Mouse (Mus musculus) liver, embryonic 15.5 days (tissue): ENCODE results near the gene Med19. TPM values are rescaled to one million over a fixed set of nuclear protein-coding genes. Genes with fewer than 3 reads are reported as not detected.
A peak's percentile ranks its signal among the peaks of the same experiment; 100 is the strongest.

Source experiments
- ATAC-seq: fragments of 200-750 bp; cut with Nextera tagmentation; 2 replicates; pipeline ENCODE4 v1.8.0; 2017; ENCODE audit warnings: moderate number of reproducible peaks, mild to moderate bottlenecking, moderate library complexity; ENCODE audit not compliant: insufficient read depth
- H3K27ac ChIP-seq: fragments of 300-500 bp; sonication (generic); replicated peaks from 2 replicates; pipeline ENCODE4 v1.5.1; 2015; ENCODE audit warnings: mild to moderate bottlenecking, inconsistent platforms
- H3K27me3 ChIP-seq: fragments of 300-500 bp; sonication (generic); 2 replicates; pipeline ENCODE4 v1.6.1; 2015; ENCODE audit warnings: mild to moderate bottlenecking, inconsistent platforms
- H3K36me3 ChIP-seq: fragments of 300-500 bp; sonication (generic); replicated peaks from 2 replicates; pipeline ENCODE4 v1.6.1; 2015; ENCODE audit warnings: moderate library complexity, mild to moderate bottlenecking, inconsistent platforms
- H3K4me1 ChIP-seq: fragments of 300-500 bp; sonication (generic); replicated peaks from 2 replicates; pipeline ENCODE4 v1.6.1; 2015; ENCODE audit warnings: inconsistent platforms
- H3K4me2 ChIP-seq: fragments of 300-500 bp; sonication (generic); 2 replicates; pipeline ENCODE4 v1.6.1; 2015; ENCODE audit warnings: moderate library complexity, mild to moderate bottlenecking, inconsistent platforms
- H3K4me3 ChIP-seq: fragments of 300-500 bp; sonication (generic); replicated peaks from 2 replicates; pipeline ENCODE4 v1.5.1; 2015; ENCODE audit warnings: mild to moderate bottlenecking, inconsistent platforms
- H3K9ac ChIP-seq: fragments of 300-500 bp; sonication (generic); 2 replicates; pipeline ENCODE4 v1.6.1; 2015; ENCODE audit warnings: moderate library complexity, mild to moderate bottlenecking, inconsistent platforms
- H3K9me3 ChIP-seq: fragments of 300-500 bp; sonication (generic); replicated peaks from 2 replicates; pipeline ENCODE4 v1.6.1; 2016; ENCODE audit warnings: inconsistent platforms
- WGBS: fragments of 180-500 bp; shearing (Covaris S2); methylation state at CpG from one replicate; pipeline ENCODE4 v1.1.7; 2015; ENCODE audit warnings: mixed read lengths; ENCODE audit not compliant: insufficient replicate concordance; 5-methylcytosine and 5-hydroxymethylcytosine counted together
- polyA plus RNA-seq: library from polyadenylated mRNA; unstranded; fragments of >200 nt; fragmentation: Nextera tagmentation; extraction: Ambion mirVana; gene quantifications from 2 replicates; pipeline ENCODE4 v1.2.1, GENCODE M21; 2015

Med19 gene
- polyA plus RNA-seq, 1 experiment from 2014 or later, result 21.1 TPM

GRCm38 (mm10) chr2:84734919-84735318, 56.7 kb downstream of the Med19 start:
- Histone ChIP-seq H3K27ac (peak overlapping the region; percentile 98), H3K4me3 (peak overlapping the region; percentile 66), H3K4me1 (peaks cover 98% of the 10 kb centered on the region), H3K36me3 (peaks cover 41% of the 10 kb centered on the region), H3K9ac (peak overlapping the region; percentile 77), H3K9me3 (no peaks in the 10 kb centered on the region), H3K27me3 (peaks cover 26% of the 10 kb centered on the region), H3K4me2 (peak overlapping the region; percentile 82)
- 2% methylated on average over 2 of the region's 2 CpGs for WGBS
- ATAC-seq, result peak; percentile 35

GRCm38 (mm10) chr2:84735346-84735920, 57.2 kb downstream of the Med19 start:
- peak overlapping the region; percentile 77 for H3K9ac ChIP-seq
- H3K9me3 ChIP-seq, result no peaks in the 10 kb centered on the region
- peaks cover 98% of the 10 kb centered on the region for H3K4me1 ChIP-seq
- H3K4me2 ChIP-seq, result peak overlapping the region; percentile 82
- H3K27me3 ChIP-seq, result peaks cover 27% of the 10 kb centered on the region
- WGBS, result 2% methylated on average over 7 of the region's 7 CpGs
- H3K27ac ChIP-seq, result peak overlapping the region; percentile 98
- H3K36me3 ChIP-seq, result peaks cover 46% of the 10 kb centered on the region
- ATAC-seq, result peak; percentile 90
- H3K4me3 ChIP-seq, result peak overlapping the region; percentile 66

DNA sequence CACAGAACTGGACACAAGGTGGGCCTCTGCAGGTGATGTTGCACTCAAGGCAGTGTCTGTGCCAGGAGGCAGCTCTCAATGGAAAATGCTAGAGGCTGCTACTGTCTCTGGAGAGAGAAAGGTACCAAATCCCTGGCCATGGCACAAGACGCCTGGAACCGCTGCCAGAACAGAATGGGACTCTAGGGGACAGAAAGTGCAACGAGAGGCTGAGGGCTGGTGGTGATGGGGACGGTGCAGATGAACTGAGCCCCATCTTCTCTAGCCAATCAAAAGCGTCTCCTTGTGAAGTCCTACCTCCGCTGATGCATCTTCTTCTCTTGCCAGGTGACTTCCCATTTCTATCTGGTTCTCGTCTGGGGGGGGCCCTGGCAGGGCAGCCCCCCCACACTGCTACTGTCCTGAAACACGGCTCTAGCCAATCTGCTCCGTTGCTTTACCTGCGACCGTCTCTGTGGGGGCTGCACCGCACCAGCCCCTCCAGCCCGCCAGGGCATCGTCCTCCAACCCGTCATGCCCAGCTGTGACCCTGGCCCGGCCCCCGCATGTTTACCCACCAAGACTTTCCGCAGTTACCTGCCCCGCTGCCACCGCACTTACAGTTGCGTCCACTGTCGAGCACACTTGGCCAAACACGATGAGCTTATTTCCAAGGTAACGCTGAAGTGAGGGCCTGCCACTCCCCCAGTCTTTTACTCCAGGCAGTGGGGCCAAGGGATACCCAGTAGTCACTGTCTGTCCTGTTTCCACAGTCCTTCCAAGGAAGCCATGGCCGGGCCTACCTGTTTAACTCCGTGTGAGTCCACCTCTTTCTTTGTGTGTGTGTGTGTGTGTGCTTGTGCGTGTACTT, 58.3 kb downstream of the Med19 start:
- Histone ChIP-seq H3K4me1 (peaks cover 98% of the 10 kb centered on the region), H3K4me3 (peak overlapping the region; percentile 66), H3K36me3 (peaks cover 54% of the 10 kb centered on the region), H3K27me3 (peaks cover 29% of the 10 kb centered on the region), H3K4me2 (peak overlapping the region; percentile 82), H3K9me3 (no peaks in the 10 kb centered on the region), H3K9ac (peak overlapping the region; percentile 77), H3K27ac (peak overlapping the region; percentile 98)
- 12% methylated on average over 27 of the region's 27 CpGs for WGBS
- ATAC-seq, result no peak

- no peak for ATAC-seq
- 17% methylated on average over 8 of the region's 8 CpGs for WGBS
- H3K4me2 ChIP-seq, result peak overlapping the region; percentile 82
- no peaks in the 10 kb centered on the region for H3K9me3 ChIP-seq
- H3K27ac ChIP-seq, result peak overlapping the region; percentile 98
- H3K27me3 ChIP-seq, result peaks cover 33% of the 10 kb centered on the region
- H3K4me3 ChIP-seq, result peak overlapping the region; percentile 66
- H3K9ac ChIP-seq, result peak overlapping the region; percentile 77
- H3K36me3 ChIP-seq, result peaks cover 58% of the 10 kb centered on the region
- peaks cover 98% of the 10 kb centered on the region for H3K4me1 ChIP-seq
Observed at GRCm38 (mm10) chr2:84737451-84737925, 59.3 kb downstream of the Med19 start.

Other genes with a start within 250 kb of the Med19 start
- gene Tfpi, start 201.6 kb upstream of the Med19 start, polyA plus RNA-seq, result 14.2 and 15.6 TPM in 2 replicates
- 12.4 and 13.1 TPM in 2 replicates for gene Ctnnd1, start 27.6 kb upstream of the Med19 start, polyA plus RNA-seq
- 0.05 TPM in 2 replicates for gene Btbd18, start 19.3 kb upstream of the Med19 start, polyA plus RNA-seq
- gene Selenoh, start 7.6 kb upstream of the Med19 start, polyA plus RNA-seq, result 71.6 and 86.7 TPM in 2 replicates
- gene Gm28635, start 361 bp upstream of the Med19 start, polyA plus RNA-seq, result not detected in 2 replicates
- 71.2 and 71.8 TPM in 2 replicates for gene Tmx2, start 738 bp downstream of the Med19 start, polyA plus RNA-seq
- 17.3 and 18.4 TPM in 2 replicates for gene Zdhhc5, start 36.8 kb downstream of the Med19 start, polyA plus RNA-seq
- gene Clp1, start 48.9 kb downstream of the Med19 start, polyA plus RNA-seq, result 53.9 and 59.7 TPM in 2 replicates
- 66.9 and 75.7 TPM in 2 replicates for gene Ypel4, start 55.7 kb downstream of the Med19 start, polyA plus RNA-seq
- gene Gm19426, start 65.3 kb downstream of the Med19 start, polyA plus RNA-seq, result 1.4 and 1.5 TPM in 2 replicates
- gene Serping1, start 97.0 kb downstream of the Med19 start, polyA plus RNA-seq, result 84.2 and 102 TPM in 2 replicates
- 533 and 556 TPM in 2 replicates for gene Ube2l6, start 120.4 kb downstream of the Med19 start, polyA plus RNA-seq
- gene Smtnl1, start 144.2 kb downstream of the Med19 start, polyA plus RNA-seq, result 0.40 and 0.56 TPM in 2 replicates
- 33.3 and 37.0 TPM in 2 replicates for gene Timm10, start 148.6 kb downstream of the Med19 start, polyA plus RNA-seq
- gene Slc43a1, start 160.4 kb downstream of the Med19 start, polyA plus RNA-seq, result 190 and 203 TPM in 2 replicates
- gene Rtn4rl2, start 208.3 kb downstream of the Med19 start, polyA plus RNA-seq, result 0.09 TPM in 2 replicates